Mouse (Mus musculus): ENCODE measurements at regions not wholly inside any gene's neighbourhood (a gene's known extent, or its start where the extent isn't known, plus 50 kb on each side); places are given as distances from the start of the nearest gene placed in this dataset.

GRCm38 (mm10) chr1:88875356-88875755 is 173.3 kb upstream of the Arl4c start:
- intact Hi-C loops (cut with DNase I), result no loop called here
- DNase-seq, result no peak

- DNase-seq, result no peak
- intact Hi-C loops (cut with DNase I), result no loop called here
Measured at GRCm38 (mm10) chr1:88877441-88877840, 175.4 kb upstream of the Arl4c start.

- DNase-seq, result no peak
- intact Hi-C loops (cut with DNase I), result no loop called here
Measured at GRCm38 (mm10) chr1:88878831-88879230, 176.8 kb upstream of the Arl4c start.

GRCm38 (mm10) chr1:88879367-88879766 is 177.3 kb upstream of the Arl4c start:
- intact Hi-C loops (cut with DNase I), result no loop called here
- no peak for DNase-seq

- intact Hi-C loops (cut with DNase I), result no loop called here
- no peak for DNase-seq
Measured at GRCm38 (mm10) chr1:88891041-88891440, 179.2 kb upstream of the Sh3bp4 start.

GRCm38 (mm10) chr1:88902426-88902825 is 167.8 kb upstream of the Sh3bp4 start:
- no peak for DNase-seq
- intact Hi-C loops (cut with DNase I), result no loop called here

GRCm38 (mm10) chr1:88907766-88908463 is 162.3 kb upstream of the Sh3bp4 start:
- no peak for DNase-seq
- intact Hi-C loops (cut with DNase I), result no loop called here

- DNase-seq, result no peak
- intact Hi-C loops (cut with DNase I), result no loop called here
Measured at GRCm38 (mm10) chr1:88908683-88909082, 161.5 kb upstream of the Sh3bp4 start.

- DNase-seq, result no peak
- intact Hi-C loops (cut with DNase I), result no loop called here
Measured at GRCm38 (mm10) chr1:88909314-88909713, 160.9 kb upstream of the Sh3bp4 start.

- intact Hi-C loops (cut with DNase I), result no loop called here
- no peak for DNase-seq
Measured at GRCm38 (mm10) chr1:88909864-88910573, 160.2 kb upstream of the Sh3bp4 start.

- DNase-seq, result no peak
- intact Hi-C loops (cut with DNase I), result no loop called here
Measured at GRCm38 (mm10) chr1:88911724-88912123, 158.5 kb upstream of the Sh3bp4 start.

GRCm38 (mm10) chr1:88916531-88917050 is 153.6 kb upstream of the Sh3bp4 start:
- DNase-seq, result peak; percentile 37 to 40
- intact Hi-C loops (cut with DNase I), result no loop called here

- DNase-seq, result no peak
- intact Hi-C loops (cut with DNase I), result no loop called here
Measured at GRCm38 (mm10) chr1:88921401-88921800, 148.8 kb upstream of the Sh3bp4 start.

- intact Hi-C loops (cut with DNase I), result no loop called here
- peak; percentile 30 to 32 for DNase-seq
Measured at GRCm38 (mm10) chr1:88923791-88924581, 146.2 kb upstream of the Sh3bp4 start.

- DNase-seq, result no peak
- intact Hi-C loops (cut with DNase I), result loop anchor here (10.0 kb wide), 1 partner anchor 180 kb away; no protein-coding TSS in a partner anchor
Measured at GRCm38 (mm10) chr1:88935191-88935590, 135.0 kb upstream of the Sh3bp4 start.

GRCm38 (mm10) chr1:88935779-88936178 is 134.4 kb upstream of the Sh3bp4 start:
- DNase-seq, result peak; percentile 55 to 58
- intact Hi-C loops (cut with DNase I), result loop anchor here (10.0 kb wide), 1 partner anchor 181 kb away; no protein-coding TSS in a partner anchor

- DNase-seq, result no peak
- intact Hi-C loops (cut with DNase I), result loop anchor here (10.0 kb wide), 1 partner anchor 183 kb away; no protein-coding TSS in a partner anchor
Measured at GRCm38 (mm10) chr1:88937327-88937726, 132.9 kb upstream of the Sh3bp4 start.

GRCm38 (mm10) chr1:88938458-88938857 is 131.8 kb upstream of the Sh3bp4 start:
- intact Hi-C loops (cut with DNase I), result loop anchor here (10.0 kb wide), 1 partner anchor 184 kb away; no protein-coding TSS in a partner anchor
- no peak for DNase-seq

GRCm38 (mm10) chr1:88943039-88943438 is 127.2 kb upstream of the Sh3bp4 start:
- intact Hi-C loops (cut with DNase I), result no loop called here
- no peak for DNase-seq

- intact Hi-C loops (cut with DNase I), result no loop called here
Measured at GRCm38 (mm10) chr1:88945868-88946267, 124.3 kb upstream of the Sh3bp4 start.

GRCm38 (mm10) chr1:88946374-88946773 is 123.8 kb upstream of the Sh3bp4 start:
- intact Hi-C loops (cut with DNase I), result no loop called here
- no peak for DNase-seq

More at GRCm38 (mm10) chr1:88945868-88946267, 124.3 kb upstream of the Sh3bp4 start:
- no peak for DNase-seq

Data from heart, postnatal 10 days (tissue).